Mouse (Mus musculus) embryonic facial prominence, embryonic 11.5 days (tissue): ENCODE measurements at regions not wholly inside any gene's neighbourhood (a gene's known extent, or its start where the extent isn't known, plus 50 kb on each side); places are given as distances from the start of the nearest gene placed in this dataset.

Experiments used
- ATAC-seq: fragments of 200-750 bp; cut with Nextera tagmentation; replicated peaks from 2 replicates; pipeline ENCODE4 v1.8.0; 2017; ENCODE audit warnings: low read depth; ENCODE audit not compliant: insufficient number of reproducible peaks, low FRiP score, low TSS enrichment
- DNase-seq: peaks from one replicate; pipeline ENCODE4 v3.0.0-alpha.2; 2015; ENCODE audit warnings: low spot score
- H3K27ac ChIP-seq: fragments of 300-500 bp; sonication (generic); replicated peaks from 2 replicates; pipeline ENCODE4 v1.5.1; 2014; ENCODE audit warnings: mild to moderate bottlenecking, low read depth, low read length, control low read depth
- H3K27me3 ChIP-seq: fragments of 300-500 bp; sonication (generic); 2 replicates; pipeline ENCODE4 v1.6.1; 2014; ENCODE audit warnings: mild to moderate bottlenecking, low read length, moderate library complexity, mixed read lengths; ENCODE audit not compliant: control insufficient read depth, insufficient read depth
- H3K36me3 ChIP-seq: fragments of 300-500 bp; sonication (generic); replicated peaks from 2 replicates; pipeline ENCODE4 v1.6.1; 2014; ENCODE audit warnings: low read depth, mild to moderate bottlenecking, low read length, moderate library complexity, mixed read lengths; ENCODE audit not compliant: control insufficient read depth, insufficient read depth
- H3K4me1 ChIP-seq: fragments of 300-500 bp; sonication (generic); 2 replicates; pipeline ENCODE4 v1.6.1; 2014; ENCODE audit warnings: low read length, mixed read lengths; ENCODE audit not compliant: control insufficient read depth, insufficient read depth
- H3K4me2 ChIP-seq: fragments of 300-500 bp; sonication (generic); 2 replicates; pipeline ENCODE4 v1.6.1; 2014; ENCODE audit warnings: low read depth, mild to moderate bottlenecking, control low read depth, low read length, moderate library complexity
- H3K4me3 ChIP-seq: fragments of 300-500 bp; sonication (generic); 2 replicates; pipeline ENCODE4 v1.5.1; 2014; ENCODE audit warnings: low read depth, low read length, control low read depth
- H3K9ac ChIP-seq: fragments of 300-500 bp; sonication (generic); replicated peaks from 2 replicates; pipeline ENCODE4 v1.6.1; 2014; ENCODE audit warnings: mild to moderate bottlenecking, control low read depth, low read length
- H3K9me3 ChIP-seq: fragments of 300-500 bp; sonication (generic); replicated peaks from 2 replicates; pipeline ENCODE4 v1.6.1; 2016; ENCODE audit warnings: mild to moderate bottlenecking, low read length, inconsistent platforms, mixed read lengths; ENCODE audit not compliant: control insufficient read depth
- WGBS: fragments of 180-500 bp; shearing (Covaris S2); extraction: QIAGEN DNeasy Blood & Tissue Kit; methylation state at CpG from one replicate; pipeline ENCODE4 v1.1.7; 2014; 5-methylcytosine and 5-hydroxymethylcytosine counted together

GRCm38 (mm10) chr14:68363892-68364291 lies 930.2 kb downstream of the Synb start:
- H3K9ac ChIP-seq, result no peak overlapping the region
- DNase-seq (no peak), ATAC-seq (no peak)
- no peak overlapping the region for H3K27ac ChIP-seq
- whole genome bisulfite sequencing, result 61% methylated on average over 2 of the region's 2 CpGs
- H3K36me3 ChIP-seq, result no peaks in the 10 kb centered on the region
- H3K4me1 ChIP-seq, result no peaks in the 10 kb centered on the region
- H3K4me2 ChIP-seq, result no peak overlapping the region
- H3K27me3 ChIP-seq, result no peaks in the 10 kb centered on the region
- H3K9me3 ChIP-seq, result no peaks in the 10 kb centered on the region
- no peak overlapping the region for H3K4me3 ChIP-seq

GRCm38 (mm10) chr14:68361998-68362397 lies 932.1 kb downstream of the Synb start:
- no peak overlapping the region for H3K27ac ChIP-seq
- no peak overlapping the region for H3K4me2 ChIP-seq
- no peak for DNase-seq
- no peak overlapping the region for H3K9ac ChIP-seq
- 71% methylated on average over 7 of the region's 7 CpGs for WGBS
- no peaks in the 10 kb centered on the region for H3K4me1 ChIP-seq
- no peak overlapping the region for H3K4me3 ChIP-seq
- no peaks in the 10 kb centered on the region for H3K36me3 ChIP-seq
- no peaks in the 10 kb centered on the region for H3K9me3 ChIP-seq
- no peaks in the 10 kb centered on the region for H3K27me3 ChIP-seq
- ATAC-seq, result peak; percentile 75

- 80% methylated on average over 6 of the region's 6 CpGs for WGBS
- no peak overlapping the region for H3K4me3 ChIP-seq
- H3K9me3 ChIP-seq, result no peaks in the 10 kb centered on the region
- no peak for ATAC-seq
- DNase-seq, result no peak
- H3K27me3 ChIP-seq, result no peaks in the 10 kb centered on the region
- no peaks in the 10 kb centered on the region for H3K4me1 ChIP-seq
- no peak overlapping the region for H3K4me2 ChIP-seq
- H3K9ac ChIP-seq, result no peak overlapping the region
- H3K27ac ChIP-seq, result no peak overlapping the region
- no peaks in the 10 kb centered on the region for H3K36me3 ChIP-seq
Observed at GRCm38 (mm10) chr14:68361481-68361880, 932.6 kb downstream of the Synb start.

GRCm38 (mm10) chr14:68356396-68356795 lies 937.7 kb downstream of the Synb start:
- H3K4me2 ChIP-seq, result no peak overlapping the region
- WGBS, result 79% methylated on average over 7 of the region's 7 CpGs
- no peak overlapping the region for H3K9ac ChIP-seq
- H3K27ac ChIP-seq, result no peak overlapping the region
- no peaks in the 10 kb centered on the region for H3K27me3 ChIP-seq
- no peaks in the 10 kb centered on the region for H3K4me1 ChIP-seq
- no peak for ATAC-seq
- no peaks in the 10 kb centered on the region for H3K36me3 ChIP-seq
- H3K4me3 ChIP-seq, result no peak overlapping the region
- no peaks in the 10 kb centered on the region for H3K9me3 ChIP-seq
- DNase-seq, result no peak

- no peak overlapping the region for H3K9ac ChIP-seq
- ATAC-seq, result 0 out of 2 replicates have a peak, but pooled peaks have one; percentile 48
- no peaks in the 10 kb centered on the region for H3K4me1 ChIP-seq
- H3K27me3 ChIP-seq, result no peaks in the 10 kb centered on the region
- WGBS, result 74% methylated on average over 8 of the region's 8 CpGs
- no peak overlapping the region for H3K4me2 ChIP-seq
- no peaks in the 10 kb centered on the region for H3K36me3 ChIP-seq
- no peak for DNase-seq
- H3K4me3 ChIP-seq, result no peak overlapping the region
- H3K9me3 ChIP-seq, result no peaks in the 10 kb centered on the region
- no peak overlapping the region for H3K27ac ChIP-seq
Observed at GRCm38 (mm10) chr14:68355462-68355905, 938.6 kb downstream of the Synb start.

- DNase-seq, result no peak
- no peak overlapping the region for H3K9ac ChIP-seq
- H3K27me3 ChIP-seq, result no peaks in the 10 kb centered on the region
- H3K4me2 ChIP-seq, result no peak overlapping the region
- no peaks in the 10 kb centered on the region for H3K9me3 ChIP-seq
- 68% methylated on average over 4 of the region's 4 CpGs for WGBS
- H3K4me1 ChIP-seq, result no peaks in the 10 kb centered on the region
- H3K27ac ChIP-seq, result no peak overlapping the region
- no peaks in the 10 kb centered on the region for H3K36me3 ChIP-seq
- ATAC-seq, result no peak
- no peak overlapping the region for H3K4me3 ChIP-seq
Observed at GRCm38 (mm10) chr14:68345527-68345926, 948.6 kb downstream of the Synb start.

- whole genome bisulfite sequencing, result 63% methylated on average over 3 of the region's 3 CpGs
- Histone ChIP-seq H3K27me3 (no peaks in the 10 kb centered on the region), H3K36me3 (no peaks in the 10 kb centered on the region), H3K27ac (no peak overlapping the region), H3K9me3 (no peaks in the 10 kb centered on the region), H3K4me3 (no peak overlapping the region), H3K9ac (no peak overlapping the region), H3K4me1 (no peaks in the 10 kb centered on the region), H3K4me2 (no peak overlapping the region)
- no peak for ATAC-seq
- no peak for DNase-seq
Observed at GRCm38 (mm10) chr14:68344715-68345114, 949.4 kb downstream of the Synb start.

GRCm38 (mm10) chr14:68338440-68338839 lies 955.7 kb downstream of the Synb start:
- H3K4me2 ChIP-seq, result no peak overlapping the region
- no peaks in the 10 kb centered on the region for H3K27me3 ChIP-seq
- DNase-seq (peak; percentile 58), ATAC-seq (no peak)
- no peaks in the 10 kb centered on the region for H3K9me3 ChIP-seq
- 27% methylated on average over 5 of the region's 5 CpGs for WGBS
- H3K27ac ChIP-seq, result no peak overlapping the region
- H3K4me3 ChIP-seq, result no peak overlapping the region
- no peak overlapping the region for H3K9ac ChIP-seq
- no peaks in the 10 kb centered on the region for H3K36me3 ChIP-seq
- peaks cover 3% of the 10 kb centered on the region; the same call in 1 of the 2 replicates for H3K4me1 ChIP-seq
